Mouse (Mus musculus) heart, embryonic 14.5 days (tissue): ENCODE results near the gene Polrmt. TPM values are rescaled to one million over a fixed set of nuclear protein-coding genes. Genes with fewer than 3 reads are reported as not detected.
A peak's percentile ranks its signal among the peaks of the same experiment; 100 is the strongest.

Source experiments
- ATAC-seq: fragments of 200-750 bp; cut with Nextera tagmentation; 2 replicates; pipeline ENCODE4 v1.8.0; 2017; ENCODE audit warnings: low read depth, moderate TSS enrichment; ENCODE audit not compliant: insufficient number of reproducible peaks, insufficient read depth, low FRiP score
- H3K27ac ChIP-seq, 2 experiments: fragments of 200-500 bp in 1 of 2; fragments of 300-500 bp in 1 of 2; sonication (generic) in 1 of 2; replicated peaks in 1 of 2; 2 replicates each; pipeline ENCODE4 v1.5.1; 2012 to 2014; ENCODE audit warnings: low read depth in 2 of 2, low read length in 2 of 2, control low read depth in 1 of 2, mild to moderate bottlenecking in 1 of 2, mixed read lengths in 1 of 2; ENCODE audit not compliant: control insufficient read depth in 1 of 2, insufficient read depth in 1 of 2
- H3K27me3 ChIP-seq: fragments of 300-500 bp; sonication (generic); 2 replicates; pipeline ENCODE4 v1.6.1; 2014; ENCODE audit warnings: mild to moderate bottlenecking, low read length, control low read depth; ENCODE audit not compliant: control insufficient read depth, insufficient read depth
- H3K36me3 ChIP-seq: fragments of 300-500 bp; sonication (generic); 2 replicates; pipeline ENCODE4 v1.6.1; 2014; ENCODE audit warnings: mild to moderate bottlenecking, control low read depth, low read length, mixed read lengths; ENCODE audit not compliant: control insufficient read depth, insufficient read depth
- H3K4me1 ChIP-seq, 2 experiments: fragments of 200-500 bp in 1 of 2; fragments of 300-500 bp in 1 of 2; sonication (generic) in 1 of 2; 2 replicates each; pipeline ENCODE4 v1.6.1; 2012 to 2014; ENCODE audit warnings: low read length in 2 of 2, control low read depth in 1 of 2, mixed read lengths in 1 of 2; ENCODE audit not compliant: control insufficient read depth in 2 of 2, insufficient read depth in 2 of 2
- H3K4me2 ChIP-seq: fragments of 300-500 bp; sonication (generic); 2 replicates; pipeline ENCODE4 v1.6.1; 2014; ENCODE audit warnings: mild to moderate bottlenecking, low read length
- H3K4me3 ChIP-seq, 2 experiments: fragments of 200-500 bp in 1 of 2; fragments of 300-500 bp in 1 of 2; sonication (generic) in 1 of 2; 2 replicates each; pipeline ENCODE4 v1.5.1; 2012 to 2014; ENCODE audit warnings: low read length in 2 of 2, mild to moderate bottlenecking in 2 of 2, control low read depth in 1 of 2, low read depth in 1 of 2, moderate library complexity in 1 of 2; ENCODE audit not compliant: control insufficient read depth in 1 of 2, insufficient read depth in 1 of 2
- H3K9ac ChIP-seq: fragments of 300-500 bp; sonication (generic); 2 replicates; pipeline ENCODE4 v1.6.1; 2014; ENCODE audit warnings: mild to moderate bottlenecking, low read length
- H3K9me3 ChIP-seq: fragments of 300-500 bp; sonication (generic); 2 replicates; pipeline ENCODE4 v1.6.1; 2016; ENCODE audit warnings: low read length, control low read depth; ENCODE audit not compliant: control insufficient read depth
- WGBS: fragments of 180-500 bp; shearing (Covaris S2); extraction: QIAGEN DNeasy Blood & Tissue Kit; methylation state at CpG from one replicate; pipeline ENCODE4 v1.1.7; 2014; 5-methylcytosine and 5-hydroxymethylcytosine counted together
- polyA plus RNA-seq: library from polyadenylated mRNA; unstranded; fragments of >200 nt; fragmentation: Nextera tagmentation; extraction: Ambion mirVana; gene quantifications from 2 replicates; pipeline ENCODE4 v1.2.1, GENCODE M21; 2014

Gene Polrmt
- polyA plus RNA-seq, 1 experiment from 2014 or later, result 27.4 TPM

DNA sequence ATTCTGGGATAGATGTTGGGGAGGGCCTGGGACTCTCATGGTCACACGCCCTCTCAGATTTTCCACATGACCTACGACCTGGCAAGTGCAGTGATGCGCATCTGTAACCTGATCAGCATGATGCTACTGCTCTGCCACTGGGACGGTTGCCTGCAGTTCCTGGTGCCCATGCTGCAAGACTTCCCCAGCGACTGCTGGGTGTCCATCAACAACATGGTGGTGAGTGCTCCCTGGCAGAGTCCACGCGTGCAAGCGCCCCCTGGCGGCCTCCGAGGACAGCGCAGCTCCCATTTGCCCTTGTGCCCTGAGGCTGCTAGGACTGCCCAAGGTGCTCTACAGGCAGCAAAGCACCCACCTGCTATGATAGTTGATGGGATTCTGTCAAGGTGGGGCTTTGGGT lies 20.3 kb downstream of the Polrmt start:
- peaks cover 6 to 12% of the 10 kb centered on the region in 2 experiments; a peak in 3 of 4 replicates for H3K4me1 ChIP-seq

DNA sequence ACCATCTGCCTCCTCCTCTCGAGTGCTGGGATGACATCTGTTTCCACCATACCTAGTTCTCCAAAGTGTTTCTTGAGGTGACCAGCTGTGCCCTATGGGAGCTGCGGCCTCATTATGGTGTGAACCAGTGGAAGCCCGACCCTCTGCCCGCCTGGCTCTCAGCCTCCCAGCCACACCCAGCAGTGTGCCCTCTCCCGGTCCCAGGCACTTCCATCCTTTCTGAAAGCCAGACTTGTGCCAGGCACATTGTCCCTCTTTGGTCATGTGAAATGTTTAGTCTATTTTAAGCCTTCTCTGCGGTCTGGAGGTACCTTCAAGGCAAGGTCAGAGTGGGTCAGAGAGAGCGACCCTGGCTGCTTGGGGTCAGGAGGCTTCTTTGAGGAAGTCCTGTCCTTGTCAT lies 22.7 kb downstream of the Polrmt start:
- no peak overlapping the region for H3K4me2 ChIP-seq
- ATAC-seq, result no peak

More for the DNA sequence above, 20.3 kb downstream of the Polrmt start:
- Histone ChIP-seq H3K27me3 (no peaks in the 10 kb centered on the region), H3K4me3 (no peak overlapping the region), H3K9me3 (no peaks in the 10 kb centered on the region), H3K9ac (no peak overlapping the region), H3K4me2 (no peak overlapping the region), H3K27ac (no peak overlapping the region), H3K36me3 (no peaks in the 10 kb centered on the region)
- no peak for ATAC-seq
- 45% methylated on average over 11 of the region's 11 CpGs for WGBS

DNA sequence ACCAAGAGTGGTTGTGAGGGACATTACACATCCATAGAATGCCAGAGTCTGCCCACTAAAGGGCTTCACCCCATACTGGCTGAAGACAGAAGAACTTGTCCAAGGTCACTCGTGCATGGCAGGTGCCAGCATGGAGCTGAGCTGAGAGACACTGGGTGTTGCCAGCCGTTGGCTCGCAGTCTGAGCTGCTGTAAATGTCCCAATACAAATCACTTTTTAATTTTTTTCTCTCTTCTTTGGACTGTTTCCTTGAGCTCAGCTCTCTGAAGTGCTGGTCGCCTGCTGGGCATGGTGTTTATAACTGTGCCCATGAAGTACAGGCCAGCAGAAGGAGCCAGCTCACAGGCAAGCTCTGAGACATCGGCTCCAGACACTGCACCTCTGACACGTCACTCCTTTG lies 23.3 kb downstream of the Polrmt start:
- no peaks in the 10 kb centered on the region for H3K36me3 ChIP-seq
- H3K27me3 ChIP-seq, result peaks cover 23% of the 10 kb centered on the region
- no peak overlapping the region for H3K27ac ChIP-seq
- WGBS, result 66% methylated on average over 6 of the region's 6 CpGs
- no peak overlapping the region for H3K4me3 ChIP-seq
- H3K4me2 ChIP-seq, result no peak overlapping the region
- no peaks in the 10 kb centered on the region for H3K9me3 ChIP-seq
- no peak overlapping the region for H3K9ac ChIP-seq
- ATAC-seq, result no peak
- H3K4me1 ChIP-seq, result peaks cover 4 to 8% of the 10 kb centered on the region in 2 experiments; a peak in 2 of 4 replicates

More for the DNA sequence above, 22.7 kb downstream of the Polrmt start:
- Histone ChIP-seq H3K9me3 (no peaks in the 10 kb centered on the region), H3K27ac (no peak overlapping the region), H3K27me3 (peaks cover 16% of the 10 kb centered on the region), H3K36me3 (no peaks in the 10 kb centered on the region), H3K4me3 (no peak overlapping the region), H3K4me1 (peaks cover 4 to 8% of the 10 kb centered on the region in 2 experiments; a peak in 2 of 4 replicates), H3K9ac (no peak overlapping the region)
- 61% methylated on average over 7 of the region's 7 CpGs for WGBS

DNA sequence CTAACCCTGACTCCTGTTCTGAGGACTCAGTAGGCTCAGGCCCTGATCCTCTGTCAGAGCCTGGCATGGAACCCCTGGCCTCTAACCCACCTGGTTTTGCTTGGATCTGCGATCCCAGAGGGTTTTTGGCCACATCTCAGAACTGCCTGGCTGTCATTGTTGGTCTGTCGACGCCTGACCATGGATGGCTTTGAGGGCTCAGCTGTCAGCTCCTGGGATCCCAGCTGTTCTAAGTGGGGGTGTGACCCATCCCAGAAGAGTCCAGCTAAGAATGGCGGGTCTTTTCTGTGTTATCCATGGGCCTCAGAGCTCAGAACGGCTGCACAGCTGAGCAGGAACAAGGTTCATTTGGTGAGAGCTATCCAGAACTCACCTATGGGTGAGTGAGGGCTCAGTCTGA lies 25.3 kb downstream of the Polrmt start:
- Histone ChIP-seq H3K9ac (no peak overlapping the region), H3K36me3 (no peaks in the 10 kb centered on the region), H3K9me3 (no peaks in the 10 kb centered on the region), H3K4me1 (peaks cover 4 to 23% of the 10 kb centered on the region in 2 experiments; a peak in 3 of 4 replicates), H3K27ac (no peak overlapping the region), H3K4me3 (no peak overlapping the region), H3K27me3 (peaks cover 41% of the 10 kb centered on the region), H3K4me2 (no peak overlapping the region)
- ATAC-seq, result no peak
- 54% methylated on average over 5 of the region's 5 CpGs for WGBS

DNA sequence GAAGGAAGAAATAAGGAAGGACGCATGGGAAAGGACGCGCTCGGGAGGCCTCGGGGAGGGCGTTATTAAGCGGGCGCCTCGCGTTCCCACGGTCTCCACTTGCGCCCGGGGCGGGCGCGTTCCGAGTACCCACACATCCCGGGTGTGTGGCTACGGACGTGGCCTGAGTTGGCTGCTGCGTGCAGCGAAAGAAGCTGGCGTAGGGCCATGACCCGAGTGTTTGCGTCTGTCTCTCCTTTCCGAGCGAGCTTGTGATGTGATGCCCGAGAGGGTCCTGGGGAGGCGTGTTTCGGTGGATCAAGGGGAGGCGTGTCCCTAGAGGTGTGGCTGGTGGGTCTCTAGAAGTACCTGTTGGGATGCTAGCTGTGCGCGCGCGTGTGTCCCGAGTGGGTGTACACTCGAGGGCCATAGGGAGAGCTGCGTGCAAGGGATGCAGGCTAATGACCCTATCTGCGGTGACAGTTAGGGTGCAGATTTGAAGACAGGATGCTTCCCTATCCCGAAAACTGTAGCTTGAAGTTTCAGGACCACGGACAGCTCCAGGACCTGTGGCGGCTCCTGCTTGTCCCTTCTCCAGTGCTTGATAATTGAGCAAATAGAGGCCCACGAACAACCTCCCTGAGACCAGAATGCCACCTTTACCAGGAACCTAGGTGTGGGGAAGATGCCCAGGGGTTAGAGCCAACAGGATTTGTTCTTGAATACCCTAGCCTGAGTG lies 28.6 kb downstream of the Polrmt start:
- Histone ChIP-seq H3K4me2 (peak overlapping the region; percentile 91), H3K27ac (no peak overlapping the region), H3K36me3 (no peaks in the 10 kb centered on the region), H3K4me1 (peaks cover 0 to 17% of the 10 kb centered on the region in 2 experiments; a peak in 3 of 4 replicates), H3K9ac (no peak overlapping the region), H3K4me3 (peak overlapping the region in 1 of 2 experiments; percentile 67; a peak in 2 of 4 replicates), H3K27me3 (peaks cover 60% of the 10 kb centered on the region), H3K9me3 (no peaks in the 10 kb centered on the region)
- 5% methylated on average over 43 of the region's 43 CpGs for WGBS
- ATAC-seq, result no peak

DNA sequence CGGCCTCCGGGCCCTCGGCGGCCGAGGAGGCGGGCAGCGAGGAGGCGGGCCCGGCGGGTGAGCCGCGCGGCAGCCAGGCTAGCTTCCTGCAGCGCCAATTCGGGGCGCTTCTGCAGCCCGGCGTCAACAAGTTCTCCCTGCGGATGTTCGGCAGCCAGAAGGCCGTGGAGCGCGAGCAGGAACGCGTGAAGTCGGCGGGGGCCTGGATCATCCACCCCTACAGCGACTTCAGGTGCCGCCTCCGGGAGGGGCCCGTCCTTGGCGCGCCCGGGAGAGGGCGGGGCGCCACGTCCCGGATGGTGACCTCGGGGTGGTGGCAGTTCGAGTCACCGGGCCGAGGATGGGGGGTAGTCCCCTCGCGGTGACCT lies 29.4 kb downstream of the Polrmt start:
- H3K9ac ChIP-seq, result peak overlapping the region; percentile 34; the same call in 1 of the 2 replicates
- peak overlapping the region; percentile 54 to 67 for H3K4me3 ChIP-seq
- no peaks in the 10 kb centered on the region for H3K9me3 ChIP-seq
- peaks cover 2% of the 10 kb centered on the region for H3K36me3 ChIP-seq
- peaks cover 3 to 20% of the 10 kb centered on the region in 2 experiments; a peak in 3 of 4 replicates for H3K4me1 ChIP-seq
- H3K4me2 ChIP-seq, result peak overlapping the region; percentile 91
- H3K27me3 ChIP-seq, result peaks cover 60% of the 10 kb centered on the region
- no peak overlapping the region for H3K27ac ChIP-seq
- WGBS, result under 1% methylated on average over 32 of the region's 44 CpGs
- no peak for ATAC-seq

DNA sequence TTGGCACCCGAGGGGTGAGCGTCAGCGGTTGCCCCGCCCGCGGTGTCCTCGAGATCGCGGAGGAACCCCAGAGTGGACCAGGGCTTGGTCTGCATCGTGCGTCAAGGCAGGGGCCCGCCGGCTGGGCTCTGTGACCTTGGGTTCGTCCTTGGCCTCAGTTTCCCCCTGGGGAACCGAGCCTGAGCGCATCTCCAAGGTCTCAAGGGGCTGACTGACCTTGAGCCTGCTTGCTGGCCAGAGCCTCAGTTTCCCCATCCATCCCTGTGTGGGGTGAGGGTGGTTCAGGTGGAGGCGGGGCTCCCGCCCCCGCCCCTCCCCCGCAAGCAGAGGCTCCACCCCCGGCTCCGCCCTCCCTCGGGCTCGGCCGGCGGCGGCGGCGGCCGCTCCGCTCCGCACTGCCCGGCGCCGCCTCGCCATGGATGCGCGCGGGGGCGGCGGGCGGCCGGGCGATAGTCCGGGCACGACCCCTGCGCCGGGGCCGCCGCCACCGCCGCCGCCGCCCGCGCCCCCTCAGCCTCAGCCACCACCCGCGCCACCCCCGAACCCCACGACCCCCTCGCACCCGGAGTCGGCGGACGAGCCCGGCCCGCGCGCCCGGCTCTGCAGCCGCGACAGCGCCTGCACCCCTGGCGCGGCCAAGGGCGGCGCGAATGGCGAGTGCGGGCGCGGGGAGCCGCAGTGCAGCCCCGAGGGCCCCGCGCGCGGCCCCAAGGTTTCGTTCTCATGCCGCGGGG lies 30.0 kb downstream of the Polrmt start, which contains the start of gene Hcn2:
TSS of gene Hcn2 (plus strand) at position 381 of the 734 bp plus-strand sequence.
- Histone ChIP-seq H3K9ac (peak within 1 kb of the TSS; percentile 34; the same call in 1 of the 2 replicates), H3K27ac (no peak within 1 kb of the TSS), H3K4me2 (peak within 1 kb of the TSS; percentile 91), H3K36me3 (peaks cover 8% of the 10 kb centered on the region), H3K27me3 (peaks cover 60% of the 10 kb centered on the region), H3K4me1 (peaks cover 3 to 20% of the 10 kb centered on the region in 2 experiments; a peak in 3 of 4 replicates), H3K9me3 (no peaks in the 10 kb centered on the region), H3K4me3 (peak within 1 kb of the TSS; percentile 54 to 67)
- peak; percentile 33; the same call in 1 of the 2 replicates for ATAC-seq
- WGBS, result 2% methylated on average over 73 of the region's 91 CpGs
